Mouse (Mus musculus) cortical plate, adult 2 months (tissue): ENCODE data around the gene Hnrnpd.

ENCODE experiments used
- CTCF ChIP-seq: fragments of 200-500 bp; IDR thresholded peaks from 2 replicates; pipeline ENCODE4 v1.5.1; 2011; ENCODE audit warnings: mild to moderate bottlenecking, control low read depth, low read length; ENCODE audit not compliant: insufficient read depth; ENCODE audit errors: extremely low read depth
- POLR2A ChIP-seq: fragments of 200-500 bp; IDR thresholded peaks from 2 replicates; pipeline ENCODE4 v1.6.1; 2011; ENCODE audit warnings: mild to moderate bottlenecking, low read length, control low read depth; ENCODE audit not compliant: insufficient read depth; ENCODE audit errors: extremely low read depth

DNA sequence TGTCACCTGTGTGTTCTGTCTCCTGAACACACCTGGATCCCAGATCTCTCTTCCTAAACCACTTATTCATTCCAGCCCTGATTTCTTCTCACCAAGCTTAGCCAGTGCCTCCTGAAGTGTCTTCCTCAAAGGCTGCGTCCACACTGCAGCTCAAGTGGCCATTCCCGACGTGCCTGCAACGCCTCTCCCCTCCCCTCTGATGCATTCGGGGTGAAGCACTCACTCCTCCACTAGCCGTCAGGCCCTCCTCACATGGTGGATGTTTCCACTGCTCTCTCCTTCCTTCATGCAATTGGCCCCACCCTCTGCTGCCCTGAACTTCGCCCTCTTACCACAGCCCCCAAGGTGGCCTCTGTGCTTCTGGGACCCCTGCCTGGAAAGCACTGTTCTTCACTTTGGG, 63.2 kb downstream of the Hnrnpd start:
- no peak for TF ChIP-seq POLR2A
- TF ChIP-seq CTCF = no peak
